Mouse (Mus musculus): ENCODE results near the gene Hkdc1. TPM values are rescaled to one million over a fixed set of nuclear protein-coding genes. Genes with fewer than 3 reads are reported as not detected.
"Not testable (repeated sequence)": the region's sequence is repeated elsewhere in the genome, so short reads cannot be mapped to it uniquely, and the experiment has no call there.

Gene Hkdc1
- not detected for total RNA-seq (2021)
- long read RNA-seq, experiment 1 = 0 reads
- long read RNA-seq, experiment 2 = 0 reads

DNA sequence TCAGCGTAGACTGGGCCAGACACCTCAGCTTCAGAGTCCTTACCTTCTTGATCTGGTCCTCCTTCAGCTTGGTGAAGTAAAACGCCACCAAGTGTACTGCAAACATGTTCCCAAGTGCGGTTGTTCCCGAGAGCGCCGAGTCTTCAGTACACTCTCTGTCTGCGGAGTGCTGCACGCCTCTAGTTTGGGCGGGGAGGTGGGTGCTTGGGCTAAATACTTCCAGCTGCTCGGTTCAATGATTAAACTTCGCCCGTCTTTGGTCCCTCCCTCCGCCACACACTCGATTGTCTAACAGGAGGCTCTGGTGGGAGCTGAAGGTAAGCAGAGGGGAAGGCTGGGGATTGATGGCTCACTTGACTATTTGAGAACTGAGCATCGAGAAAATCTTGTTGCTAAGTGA lies at the start of gene Hkdc1:
Hkdc1 (minus strand) TSS at position 237 of the 400 bp plus-strand sequence.
- intact Hi-C loops (cut with DNase I) = no loop called here
- DNase-seq = no peak

- intact Hi-C loops (cut with DNase I) = no loop called here
- no peak for DNase-seq
Observed at GRCm38 (mm10) chr10:62471105-62471504, 48.8 kb upstream of the Hkdc1 start.

DNA sequence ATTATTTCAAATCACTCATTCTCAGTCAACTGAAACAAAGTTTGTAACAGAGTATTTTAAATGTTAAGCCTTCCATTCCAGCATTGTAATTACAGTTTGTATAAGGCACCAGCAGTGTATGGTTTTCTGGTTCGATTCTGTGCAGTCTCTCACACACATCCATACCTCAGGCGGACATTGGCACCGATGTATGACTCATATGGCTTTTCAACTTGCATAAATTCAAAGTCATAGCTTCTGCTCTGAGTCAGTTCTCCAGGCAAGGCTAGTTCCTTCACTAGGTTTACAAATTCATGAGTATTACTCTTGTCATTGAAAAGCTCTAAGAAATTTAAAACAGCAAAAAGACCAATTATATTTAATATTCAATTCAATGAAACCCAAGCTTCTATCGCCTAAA lies 47.4 kb upstream of the Hkdc1 start:
- no peak for DNase-seq
- intact Hi-C loops (cut with DNase I) = no loop called here

DNA sequence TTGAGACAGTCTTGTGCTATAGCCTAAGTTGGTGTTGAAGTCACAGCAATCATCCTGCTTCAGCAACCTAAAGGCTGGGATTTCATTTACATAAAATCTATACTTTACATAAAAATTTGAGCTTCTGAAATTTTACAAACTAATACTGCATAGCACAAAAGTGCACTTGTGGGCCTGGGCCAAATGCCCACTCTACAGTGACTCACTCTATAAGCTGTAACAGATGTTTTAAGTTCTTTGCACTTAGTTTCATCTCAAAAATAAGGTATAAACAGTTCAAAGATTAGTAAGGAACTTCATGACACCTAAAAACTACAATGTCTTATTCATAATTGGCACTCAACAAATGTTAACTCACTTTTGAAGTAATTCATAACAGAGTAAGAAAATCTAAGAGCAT lies 39.0 kb upstream of the Hkdc1 start:
- no peak for DNase-seq
- intact Hi-C loops (cut with DNase I) = no loop called here

GRCm38 (mm10) chr10:62452001-62452400 lies 29.7 kb upstream of the Hkdc1 start:
- intact Hi-C loops (cut with DNase I); DNase-seq: not testable (repeated sequence)

- no peak for DNase-seq
- intact Hi-C loops (cut with DNase I) = loop anchor here (2.0 kb wide), 1 partner anchor 37 kb away; the partner anchor contains the start of gene Vps26a
Observed at GRCm38 (mm10) chr10:62450280-62450640, 28.0 kb upstream of the Hkdc1 start.

GRCm38 (mm10) chr10:62449364-62450279 lies 27.3 kb upstream of the Hkdc1 start, which contains the start of the genes 4930507D05Rik and Supv3l1:
Gene 4930507D05Rik, plus strand, starts transcription at chr10:62449489.
Gene Supv3l1, minus strand, starts transcription at chr10:62449738.
- DNase-seq = peak; percentile 93 to 97
- intact Hi-C loops (cut with DNase I) = loop anchor here (2.0 kb wide), 1 partner anchor 37 kb away; the partner anchor contains the start of gene Vps26a

GRCm38 (mm10) chr10:62430427-62430826 lies 8.1 kb upstream of the Hkdc1 start:
- intact Hi-C loops (cut with DNase I) = no loop called here
- DNase-seq = no peak

GRCm38 (mm10) chr10:62425081-62425871 lies 3.0 kb upstream of the Hkdc1 start:
- no peak for DNase-seq
- intact Hi-C loops (cut with DNase I) = no loop called here

DNA sequence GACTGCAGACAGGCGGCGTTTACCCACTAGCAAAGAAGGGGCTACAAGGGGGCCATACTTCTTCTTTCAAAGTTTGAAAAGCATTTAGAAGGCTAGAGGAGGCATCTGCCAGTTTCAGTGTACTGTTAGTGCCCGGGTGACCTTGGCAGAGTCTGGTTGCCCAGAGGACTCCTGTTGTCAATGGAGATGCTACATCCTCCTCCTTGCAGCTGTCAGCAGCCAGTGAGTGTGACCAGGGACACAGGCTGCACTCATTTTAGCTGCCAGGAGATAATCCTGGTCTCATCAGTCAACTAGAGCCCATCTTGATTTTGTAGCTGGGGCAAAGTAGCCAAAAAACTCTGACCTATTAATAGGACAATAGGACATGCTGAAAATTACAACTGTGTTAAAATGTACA lies 1.2 kb downstream of the Hkdc1 start:
- no peak for DNase-seq
- intact Hi-C loops (cut with DNase I) = no loop called here

DNA sequence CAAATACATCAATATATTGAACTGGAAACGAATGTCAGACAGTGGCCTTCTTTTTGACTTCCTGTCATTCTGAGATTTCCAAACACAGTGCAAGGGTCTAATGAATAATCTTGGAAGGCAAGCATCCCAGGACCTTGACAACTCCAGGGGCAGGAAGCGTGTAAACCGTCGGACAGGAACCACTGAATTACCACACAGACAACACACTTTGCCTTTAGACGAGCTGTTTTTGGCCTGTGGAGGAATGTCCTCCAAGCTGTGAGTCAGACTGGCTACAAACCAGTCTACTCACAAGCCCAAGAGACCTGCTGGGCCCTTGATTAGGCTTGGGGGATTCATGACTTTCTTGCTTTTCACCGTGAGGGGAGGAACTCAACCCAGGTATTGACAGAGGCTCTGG lies 1.9 kb downstream of the Hkdc1 start:
- DNase-seq = no peak
- intact Hi-C loops (cut with DNase I) = no loop called here

- intact Hi-C loops (cut with DNase I) = no loop called here
- no peak for DNase-seq
Observed at GRCm38 (mm10) chr10:62419422-62419821, 2.9 kb downstream of the Hkdc1 start.

- DNase-seq = no peak
- intact Hi-C loops (cut with DNase I) = no loop called here
Observed at GRCm38 (mm10) chr10:62418831-62419356, 3.4 kb downstream of the Hkdc1 start.

- no peak for DNase-seq
- intact Hi-C loops (cut with DNase I) = loop anchor here (5.0 kb wide), 1 partner anchor 226 kb away; no protein-coding TSS in a partner anchor
Observed at GRCm38 (mm10) chr10:62413606-62413982, 8.7 kb downstream of the Hkdc1 start.

DNA sequence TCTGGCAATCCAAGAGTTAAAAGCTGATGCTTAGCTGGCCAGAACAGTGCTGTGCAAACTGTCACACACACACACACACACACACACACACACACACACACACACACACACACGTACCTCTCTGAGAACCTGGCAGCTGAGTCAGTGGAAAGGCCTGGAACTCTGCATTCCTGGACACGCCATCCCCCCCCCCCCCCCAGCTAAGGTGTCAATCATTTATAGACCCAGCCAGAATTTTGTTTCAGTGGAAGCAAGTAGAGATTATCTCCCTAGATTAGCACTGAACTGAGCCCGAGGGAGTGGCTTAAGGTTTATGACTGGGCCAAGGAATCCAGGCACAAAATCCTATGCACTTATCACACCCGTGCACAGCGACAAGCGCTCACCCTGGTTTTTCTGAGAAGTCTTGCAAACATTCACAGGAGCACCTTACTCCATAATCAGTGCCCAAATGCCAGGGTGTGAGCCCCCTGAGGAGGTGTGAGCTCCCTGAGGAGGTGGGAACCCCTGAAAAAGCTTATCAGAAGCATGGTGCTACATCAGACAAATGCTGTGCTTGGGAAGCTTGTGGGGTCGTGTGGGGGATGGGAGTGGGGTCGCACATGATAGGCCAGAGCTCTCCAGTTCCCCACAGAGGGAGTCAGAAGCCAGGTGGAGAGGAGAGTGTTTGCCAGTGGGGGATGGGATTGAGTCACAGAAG lies 9.2 kb downstream of the Hkdc1 start:
- intact Hi-C loops (cut with DNase I) = loop anchor here (5.0 kb wide), 1 partner anchor 226 kb away; no protein-coding TSS in a partner anchor

GRCm38 (mm10) chr10:62411431-62412410 lies 10.6 kb downstream of the Hkdc1 start:
- no peak for DNase-seq

More for the DNA sequence above, 9.2 kb downstream of the Hkdc1 start:
- no peak for DNase-seq

GRCm38 (mm10) chr10:62410943-62411342 lies 11.3 kb downstream of the Hkdc1 start:
- intact Hi-C loops (cut with DNase I) = loop anchor here (1.0 to 5.0 kb wide), 2 partner anchors 136 to 224 kb away; no protein-coding TSS in a partner anchor
- DNase-seq = peak; percentile 75 to 78

More at GRCm38 (mm10) chr10:62411431-62412410, 10.6 kb downstream of the Hkdc1 start:
- intact Hi-C loops (cut with DNase I) = loop anchor here (1.0 to 5.0 kb wide), 2 partner anchors 136 to 224 kb away; no protein-coding TSS in a partner anchor

GRCm38 (mm10) chr10:62404901-62405300 lies 17.4 kb downstream of the Hkdc1 start:
- intact Hi-C loops (cut with DNase I) = loop anchor here (5.0 kb wide), 1 partner anchor 63 kb away; no protein-coding TSS in a partner anchor
- DNase-seq = peak; percentile 55 to 58
